Mouse (Mus musculus): ENCODE measurements at regions not wholly inside any gene's neighbourhood (a gene's known extent, or its start where the extent isn't known, plus 50 kb on each side); places are given as distances from the start of the nearest gene placed in this dataset.

DNA sequence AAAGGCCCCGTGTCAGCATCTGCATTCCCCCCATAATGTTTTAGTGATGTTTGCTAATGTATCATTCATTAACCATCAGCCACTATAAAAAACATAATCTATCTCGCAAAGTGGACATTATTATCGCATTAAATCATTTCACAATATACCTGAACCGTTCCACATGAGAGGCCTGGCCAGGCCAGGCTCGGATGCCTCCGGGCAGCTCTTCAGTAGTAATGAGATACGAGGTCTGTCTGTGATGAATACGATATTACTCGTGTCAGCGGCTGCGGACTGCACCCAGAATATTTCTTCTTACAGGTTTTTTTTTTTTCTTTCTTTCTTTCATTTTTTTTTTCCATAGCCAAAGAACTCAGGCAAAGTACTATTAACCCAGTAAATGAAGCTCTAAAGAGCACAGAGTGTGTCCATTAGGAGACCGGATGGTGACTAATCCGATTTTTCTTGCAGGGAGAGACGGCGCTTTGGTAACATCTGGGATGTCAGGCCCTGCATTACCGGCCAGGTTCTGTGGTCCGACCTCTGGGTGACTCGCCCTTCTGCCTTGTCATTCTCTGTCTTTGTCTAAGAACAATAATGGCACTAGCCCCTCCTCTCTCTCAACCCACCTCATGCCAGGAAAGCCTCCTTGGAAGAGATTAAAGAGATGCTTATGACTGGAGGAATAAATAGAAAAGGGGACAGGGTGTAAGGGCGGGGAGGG is 145.5 kb downstream of the Slc35b3 start:
- TF ChIP-seq CTCF (IDR thresholded peaks at IDR 0.05; ENCODE audit: low read depth) (no peak), EP300 (IDR thresholded peaks at IDR 0.05; ENCODE audit: low read depth) (no peak)
